Mouse (Mus musculus): ENCODE measurements around the gene Gucy1b1.
A peak's percentile ranks its signal among the peaks of the same experiment; 100 is the strongest.

Gene Gucy1b1

DNA sequence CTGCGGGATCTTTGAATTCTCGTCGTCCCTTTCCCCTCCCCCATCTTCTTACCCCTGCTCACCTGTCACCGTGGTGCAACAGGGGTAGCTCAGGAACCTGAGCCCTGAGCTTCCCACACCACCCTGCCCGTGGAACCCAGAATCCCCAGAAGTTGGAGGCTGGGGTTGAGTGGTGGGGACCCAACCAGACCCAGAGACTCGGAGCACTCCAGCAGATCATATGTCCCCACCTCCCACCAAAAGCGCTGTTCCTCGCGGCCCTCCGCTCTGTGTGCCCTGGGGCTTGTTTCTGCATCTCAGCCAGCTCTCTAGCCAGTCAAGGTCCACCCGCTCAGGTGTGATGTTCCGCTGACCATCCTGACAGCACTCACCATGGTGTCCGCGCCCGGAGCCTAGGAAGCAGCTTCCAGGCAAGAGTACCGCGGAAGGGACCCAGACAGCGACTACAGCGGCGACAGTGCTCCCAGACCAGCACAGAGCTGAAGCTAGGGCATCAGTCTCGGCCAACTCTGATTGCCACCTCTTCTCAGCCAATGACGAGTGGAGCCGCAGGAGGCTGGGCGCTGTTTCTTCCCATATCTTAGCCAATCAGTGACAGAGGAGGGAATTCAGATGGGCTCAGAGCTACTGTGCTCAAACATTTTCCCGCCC lies at the start of gene Gucy1b1:
Gene Gucy1b1, minus strand, starts transcription at position 489 of the 651 bp plus-strand sequence.
- peak; percentile 15 to 60 for DNase-seq (ENCODE audit: low spot score in 2 of 2)

DNA sequence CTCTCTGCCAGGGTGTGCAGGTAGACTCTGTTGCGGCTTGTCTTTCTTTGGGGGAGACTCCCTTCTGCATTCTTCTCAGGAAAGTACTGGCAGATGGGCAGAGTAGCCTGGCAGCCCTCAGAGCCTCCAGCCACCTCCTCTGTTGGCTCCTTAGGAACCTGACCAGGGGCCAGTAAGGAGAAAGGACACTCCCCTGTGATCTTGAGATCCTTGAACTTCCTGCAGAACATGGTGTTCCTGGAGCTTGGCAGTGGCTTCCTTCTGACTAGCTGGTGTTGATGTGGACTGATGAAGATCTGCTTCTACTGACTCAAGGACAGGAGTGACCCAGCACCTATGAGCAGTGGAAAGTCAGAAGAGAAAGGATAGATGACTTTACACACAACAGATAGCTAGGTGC lies 44.4 kb upstream of the Gucy1b1 start:
- DNase-seq (ENCODE audit: low spot score in 2 of 2): no peak

DNA sequence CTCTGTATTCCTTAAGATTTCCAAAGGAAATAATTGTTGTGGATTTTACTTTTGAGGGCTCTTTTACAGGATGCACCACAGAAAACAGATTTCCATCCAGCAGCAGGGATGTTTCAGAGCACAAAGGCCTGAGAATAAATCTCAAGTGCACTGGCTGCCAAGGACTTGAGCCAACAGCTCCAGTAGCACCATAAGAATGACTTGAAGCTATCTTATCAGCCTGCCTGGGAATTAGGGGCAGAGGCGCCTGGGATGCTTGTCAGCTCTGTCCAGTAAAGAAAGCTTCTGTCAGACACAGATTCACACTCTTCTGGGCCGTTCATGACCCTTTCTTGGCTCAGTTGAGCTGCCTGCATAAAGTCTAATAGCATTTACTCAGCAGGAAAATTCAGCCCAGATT lies 38.0 kb upstream of the Gucy1b1 start:
- no peak for DNase-seq (ENCODE audit: low spot score in 2 of 2)

DNA sequence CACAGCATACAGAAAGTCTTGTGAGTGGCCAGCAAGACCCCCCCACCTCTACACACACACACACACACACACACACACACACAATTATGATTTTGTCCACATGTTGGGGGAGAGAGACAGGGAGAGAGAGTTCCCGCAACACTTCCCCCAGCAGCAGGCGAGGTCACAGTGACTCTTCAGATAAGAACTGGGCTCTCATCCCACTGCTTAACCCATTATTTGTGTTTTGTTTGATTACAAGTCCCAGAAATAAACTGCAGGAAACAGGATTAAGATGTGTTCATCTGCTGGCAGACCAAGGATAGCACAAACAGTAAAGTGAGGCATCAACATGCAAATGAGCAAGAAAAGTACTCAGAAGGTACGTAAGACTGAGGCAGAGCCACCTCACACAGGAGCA lies 37.5 kb upstream of the Gucy1b1 start:
- no peak for DNase-seq (ENCODE audit: low spot score in 2 of 2)

DNA sequence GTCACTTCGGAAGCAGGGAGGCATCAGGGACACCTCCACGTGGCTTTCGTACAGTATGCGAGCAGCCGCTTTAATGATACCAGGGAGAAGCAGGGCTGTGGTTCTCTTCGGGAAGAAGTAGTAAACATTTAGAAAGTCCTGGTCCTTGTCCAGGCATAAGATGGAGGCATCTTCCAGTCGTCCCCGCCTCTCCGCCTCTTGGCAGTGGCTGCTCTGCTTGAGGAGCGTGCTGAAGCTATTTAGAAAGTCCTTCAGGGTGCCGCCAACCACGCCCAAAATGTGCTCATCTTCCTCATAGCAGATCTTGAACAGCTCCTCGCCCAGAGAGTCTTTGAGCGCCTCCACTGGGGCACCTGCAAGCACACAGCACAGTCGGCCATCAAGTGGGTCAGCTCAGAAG lies 34.5 kb upstream of the Gucy1b1 start:
- DNase-seq (ENCODE audit: low spot score in 2 of 2): no peak

DNA sequence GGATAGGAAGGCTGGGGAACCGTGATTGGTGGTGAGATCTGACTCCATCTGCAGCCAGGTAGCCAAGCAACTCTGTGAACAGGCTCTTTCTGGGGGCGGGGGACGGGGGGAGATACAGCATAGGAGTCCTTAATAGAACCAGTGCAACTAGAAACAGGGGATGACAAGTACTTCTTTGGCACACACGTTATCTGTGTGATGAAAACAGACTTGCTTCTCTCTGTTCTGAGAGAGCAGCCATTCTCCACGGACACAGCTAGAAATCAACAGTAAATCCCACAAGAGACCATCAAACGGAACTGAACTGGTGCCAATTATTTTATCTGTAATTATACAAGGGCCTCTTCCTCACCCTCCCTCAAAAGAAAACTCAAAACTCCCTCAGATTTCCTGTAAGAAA lies 29.7 kb upstream of the Gucy1b1 start:
- no peak for DNase-seq (ENCODE audit: low spot score in 2 of 2)

DNA sequence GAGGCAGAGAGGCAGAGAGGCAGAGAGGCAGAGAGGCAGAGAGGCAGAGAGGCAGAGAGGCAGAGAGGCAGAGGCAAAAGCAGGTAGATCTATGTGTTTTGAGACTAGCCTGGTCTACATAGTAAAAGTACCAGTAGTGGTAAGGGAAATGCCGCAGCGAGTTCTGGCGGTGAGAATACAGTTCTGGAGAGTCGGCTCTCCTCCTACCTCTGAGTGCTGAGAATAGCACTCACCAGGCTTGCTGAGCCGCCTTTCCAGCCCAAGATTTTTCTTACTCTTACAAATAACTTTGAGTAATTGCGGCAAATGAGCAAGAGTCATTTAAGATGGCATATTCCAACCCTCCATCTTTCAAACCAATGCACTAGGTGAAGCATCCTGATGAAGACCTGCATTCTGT lies 24.6 kb upstream of the Gucy1b1 start:
- DNase-seq (ENCODE audit: low spot score in 2 of 2): no peak

DNA sequence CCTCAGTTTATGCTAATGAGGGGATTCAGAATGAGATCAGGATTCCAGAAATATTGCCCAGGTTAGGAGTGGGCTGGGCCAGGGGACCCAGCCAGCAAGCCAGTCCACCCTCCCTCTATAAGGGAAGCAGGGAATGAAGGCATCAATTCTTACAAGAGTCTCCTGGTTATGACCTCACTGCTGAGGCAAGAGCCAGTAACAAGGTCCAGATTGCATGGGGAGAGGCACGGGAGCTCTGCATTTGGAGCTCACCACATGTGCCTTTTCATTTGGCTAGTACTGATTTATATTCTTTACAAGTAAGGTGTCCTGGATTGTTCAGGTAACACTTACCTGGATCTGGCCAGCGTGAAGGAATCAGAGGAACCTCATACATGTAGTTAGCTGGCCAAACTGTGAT lies 22.3 kb upstream of the Gucy1b1 start:
- DNase-seq (ENCODE audit: low spot score in 2 of 2): no peak

DNA sequence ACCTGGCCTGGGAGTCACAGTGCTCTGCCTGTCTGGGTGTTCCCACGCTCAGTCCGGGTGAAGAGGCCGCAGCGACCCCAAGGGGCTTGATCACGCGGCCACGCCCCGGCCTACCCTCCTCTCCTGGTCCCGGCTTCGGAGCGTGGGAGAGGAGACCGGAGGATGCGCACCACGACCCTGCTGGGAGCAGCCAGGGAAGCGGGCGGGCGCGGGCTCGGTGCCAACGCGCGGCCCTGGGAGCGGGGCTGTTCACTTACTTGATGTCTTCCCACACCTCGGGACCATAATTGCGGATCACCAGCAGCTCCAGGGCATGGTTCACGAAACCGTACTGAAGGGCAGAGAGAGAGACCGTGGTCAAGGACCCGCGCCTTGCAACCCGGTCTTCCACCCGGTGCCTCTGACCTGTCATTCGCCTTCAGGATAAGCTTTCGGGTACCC lies 728 bp downstream of the Gucy1b1 start:
- peak; percentile 15 to 63 for DNase-seq (ENCODE audit: low spot score in 2 of 2)

DNA sequence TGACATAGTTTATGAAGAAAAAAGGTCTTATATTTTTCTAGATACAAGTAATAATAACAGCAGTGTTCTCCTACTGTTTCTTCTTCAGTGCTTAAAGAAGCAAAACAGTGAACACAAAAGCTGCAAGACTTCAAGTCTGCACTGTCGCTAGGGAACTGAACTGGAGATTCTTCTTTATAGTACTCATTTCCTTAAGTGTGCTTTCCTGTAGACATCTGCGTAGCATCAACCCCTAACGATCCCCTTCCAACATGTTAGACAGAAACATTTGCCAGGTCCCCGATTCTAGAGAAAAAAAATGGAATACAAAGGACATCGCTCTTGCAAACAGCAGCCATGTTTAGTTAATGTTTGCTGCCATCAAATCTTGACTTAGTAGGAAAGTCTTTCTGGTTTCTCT lies 6.7 kb downstream of the Gucy1b1 start:
- DNase-seq (ENCODE audit: low spot score in 2 of 2): no peak

DNA sequence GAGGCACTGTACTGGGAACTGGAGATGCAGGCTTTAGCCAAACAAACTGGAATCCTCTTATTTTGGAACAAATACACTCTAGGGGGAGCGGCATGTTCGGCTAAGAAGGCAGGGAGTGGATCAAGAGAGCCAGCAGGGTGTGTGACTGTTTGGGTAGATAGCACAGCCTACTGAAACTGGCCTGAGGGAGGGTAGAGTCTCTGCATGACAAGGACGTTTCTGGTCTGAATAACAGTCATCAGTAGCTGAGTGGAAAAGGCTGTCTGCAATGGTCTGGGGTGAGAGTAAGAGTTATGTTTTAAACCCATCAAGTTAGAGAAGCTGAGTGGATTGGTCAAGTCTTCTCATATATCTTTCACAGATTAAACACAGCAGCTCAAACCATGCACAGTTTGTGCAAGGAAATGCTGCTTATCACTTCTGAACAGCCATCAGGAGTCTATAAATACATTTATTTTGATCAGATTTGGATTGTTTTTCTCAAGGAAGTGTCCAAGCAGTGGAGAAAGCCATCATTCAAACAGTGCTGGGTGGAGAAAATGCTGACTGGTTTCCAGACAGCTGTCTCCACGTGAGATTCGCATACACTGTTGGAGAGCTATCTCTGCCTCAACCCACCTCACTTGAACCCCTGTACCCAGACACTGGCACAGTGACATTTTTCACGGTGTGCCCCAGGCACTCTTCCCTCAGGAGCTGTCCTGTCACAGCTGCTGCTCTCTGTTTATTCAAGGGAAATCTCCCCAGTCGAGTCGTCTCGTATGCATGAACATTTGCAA lies 12.9 kb downstream of the Gucy1b1 start:
- DNase-seq (ENCODE audit: low spot score in 2 of 2): no peak

DNA sequence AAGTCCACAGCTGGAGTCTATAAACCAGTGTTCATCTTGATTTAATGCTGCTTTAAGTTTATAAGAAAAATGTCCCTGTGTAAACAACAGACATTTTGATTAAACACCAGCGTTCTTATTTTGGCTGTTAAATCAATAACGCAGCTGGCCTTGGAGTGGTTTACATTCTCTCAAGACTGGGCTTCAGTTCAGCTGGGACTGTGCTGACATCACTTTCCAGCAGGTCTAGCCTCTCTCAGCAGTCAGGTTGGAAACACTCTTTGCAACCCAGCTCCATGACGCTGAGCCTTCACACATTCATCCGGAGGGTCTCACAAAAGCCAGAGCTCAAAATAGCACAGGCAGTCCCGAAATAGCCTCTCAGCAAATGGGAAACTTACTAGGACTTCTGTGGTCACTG lies 17.3 kb downstream of the Gucy1b1 start:
- no peak for DNase-seq (ENCODE audit: low spot score in 2 of 2)

DNA sequence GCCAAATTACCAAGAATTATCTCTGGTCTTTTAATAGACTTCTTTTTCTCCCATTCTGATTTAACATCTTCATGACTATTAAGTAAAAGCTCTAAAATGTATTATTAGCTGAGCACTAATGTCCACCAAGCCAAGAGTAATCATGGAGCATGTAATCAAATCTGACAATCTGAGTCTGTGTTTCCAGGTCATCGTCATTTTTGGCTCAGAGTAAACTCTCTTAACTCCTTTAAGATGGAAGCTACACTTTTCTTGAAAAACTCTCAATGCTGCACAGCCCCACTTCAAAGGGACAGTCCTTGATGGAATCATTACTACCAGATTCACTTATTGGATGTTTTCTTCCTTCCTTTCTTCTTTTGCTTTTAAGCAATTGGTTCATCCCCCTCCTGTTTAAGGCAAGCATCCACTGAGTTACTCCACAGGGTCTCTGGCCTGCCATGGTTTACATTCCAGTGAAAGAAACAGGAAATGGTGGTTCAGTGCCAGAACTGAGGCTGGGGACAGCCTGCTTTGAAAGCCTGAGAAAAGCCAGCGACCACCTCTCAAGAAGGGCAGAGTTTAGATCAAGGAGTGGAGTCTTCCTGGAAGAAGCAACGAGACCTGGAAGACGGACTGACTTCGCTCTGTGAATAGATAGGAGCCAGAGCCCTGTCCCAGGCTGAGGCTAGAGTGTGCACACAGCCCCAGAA lies 20.1 kb downstream of the Gucy1b1 start:
- no peak for DNase-seq (ENCODE audit: low spot score in 2 of 2)

DNA sequence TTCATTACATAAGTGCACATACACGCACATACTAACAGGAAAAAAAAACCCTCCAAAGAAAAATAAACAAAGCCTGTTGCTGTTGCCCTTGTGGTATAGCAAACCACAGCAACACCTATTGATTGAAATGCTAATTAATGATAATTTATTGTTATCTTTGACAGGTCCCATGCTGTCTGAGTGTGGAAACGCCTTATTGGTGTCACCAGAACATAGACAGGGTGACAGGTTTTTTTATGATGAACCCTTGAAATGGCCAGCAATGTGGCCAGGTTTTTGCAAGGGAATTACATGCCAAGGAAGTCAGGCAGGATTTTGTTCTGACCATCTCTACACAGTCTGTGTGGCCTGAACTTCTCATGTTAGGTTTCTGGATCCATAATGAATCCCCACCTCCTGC lies 22.5 kb downstream of the Gucy1b1 start:
- no peak for DNase-seq (ENCODE audit: low spot score in 2 of 2)

DNA sequence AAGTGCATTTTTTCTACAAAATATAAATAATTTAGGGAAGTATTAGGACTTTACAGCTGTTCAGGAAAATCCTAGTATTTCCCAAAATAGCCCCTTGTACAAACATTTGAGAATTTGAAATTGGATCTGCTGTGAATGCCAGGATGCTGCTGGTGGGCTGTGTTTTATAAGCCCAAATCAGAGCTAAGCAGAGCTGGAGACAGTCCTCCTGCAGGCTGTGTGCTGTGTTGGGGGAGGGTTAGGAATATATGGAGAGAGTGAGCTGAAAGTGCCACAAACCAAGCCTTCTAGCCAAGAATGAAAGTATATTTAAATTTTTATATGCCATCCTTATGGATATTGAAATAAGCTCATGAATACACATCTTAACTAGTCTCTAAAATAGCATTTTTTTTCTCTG lies 23.0 kb downstream of the Gucy1b1 start:
- DNase-seq (ENCODE audit: low spot score in 2 of 2): no peak

DNA sequence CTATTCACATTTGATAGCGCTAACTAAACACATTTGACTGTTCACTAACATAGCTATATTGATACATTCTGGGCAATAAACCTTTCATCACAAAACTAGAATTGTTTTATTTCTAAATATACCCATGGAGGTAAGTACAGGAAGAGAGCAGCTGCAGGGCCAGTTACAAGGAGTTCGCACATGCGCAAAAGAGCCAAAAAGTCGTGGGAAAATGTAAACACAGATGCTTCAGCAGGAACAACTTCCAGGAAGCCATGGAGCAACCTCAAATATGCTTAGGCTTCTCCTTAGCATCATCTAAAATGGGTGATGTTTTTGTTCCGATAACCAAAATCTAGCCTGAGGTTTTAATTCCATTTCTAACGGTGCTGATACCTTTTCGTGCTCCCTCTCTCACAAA lies 25.8 kb downstream of the Gucy1b1 start:
- DNase-seq (ENCODE audit: low spot score in 2 of 2): no peak

DNA sequence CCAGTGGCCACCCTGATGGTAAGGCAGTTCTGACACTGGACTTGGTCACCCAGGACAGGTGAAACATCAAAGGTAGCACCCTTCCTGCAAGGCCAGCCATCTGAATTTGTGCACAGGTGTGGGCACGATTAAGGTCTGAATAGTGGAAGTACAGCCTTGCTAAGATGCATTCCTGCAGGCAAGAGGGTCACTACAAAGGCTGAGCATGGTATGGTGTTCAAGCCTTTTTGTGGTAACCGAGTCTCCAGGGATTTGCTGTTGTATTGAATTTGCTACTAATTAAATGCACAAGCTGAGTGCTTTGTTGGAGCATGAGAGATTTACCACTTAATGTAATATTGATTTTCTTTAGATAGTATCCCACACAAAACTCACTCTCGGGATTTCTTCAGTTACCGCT lies 26.4 kb downstream of the Gucy1b1 start:
- no peak for DNase-seq (ENCODE audit: low spot score in 2 of 2)

DNA sequence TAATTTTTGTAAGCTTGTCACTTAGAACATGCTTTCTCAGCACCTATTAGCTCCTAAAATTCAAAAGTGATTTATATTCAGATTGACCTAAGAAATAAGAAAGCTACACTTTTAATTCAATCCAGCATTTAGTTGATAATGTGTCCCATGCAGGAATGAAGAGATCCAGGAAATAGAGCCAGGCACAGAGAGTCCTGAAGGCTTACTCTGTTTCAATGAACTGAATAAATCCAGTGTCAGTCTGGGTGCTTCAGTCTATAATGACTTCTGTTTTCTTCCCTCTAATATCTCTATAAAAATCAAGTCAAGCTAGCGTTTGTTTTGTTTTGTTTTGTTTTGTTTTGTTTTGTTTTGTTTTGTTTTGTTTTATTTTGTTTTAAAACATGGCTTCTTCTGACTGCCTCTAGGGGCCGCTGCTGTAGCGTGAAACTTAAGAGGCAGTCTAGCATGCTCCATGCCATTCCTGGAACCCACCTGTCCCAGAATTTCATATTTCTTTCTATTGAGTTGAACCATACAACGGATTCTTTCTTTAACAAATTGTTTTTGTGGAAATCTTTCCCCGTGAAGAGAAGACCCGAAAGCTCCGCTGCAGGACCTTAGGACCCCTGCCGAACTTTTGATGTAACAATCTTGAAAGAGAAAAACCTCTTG lies 27.3 kb downstream of the Gucy1b1 start:
- DNase-seq (ENCODE audit: low spot score in 2 of 2): no peak

DNA sequence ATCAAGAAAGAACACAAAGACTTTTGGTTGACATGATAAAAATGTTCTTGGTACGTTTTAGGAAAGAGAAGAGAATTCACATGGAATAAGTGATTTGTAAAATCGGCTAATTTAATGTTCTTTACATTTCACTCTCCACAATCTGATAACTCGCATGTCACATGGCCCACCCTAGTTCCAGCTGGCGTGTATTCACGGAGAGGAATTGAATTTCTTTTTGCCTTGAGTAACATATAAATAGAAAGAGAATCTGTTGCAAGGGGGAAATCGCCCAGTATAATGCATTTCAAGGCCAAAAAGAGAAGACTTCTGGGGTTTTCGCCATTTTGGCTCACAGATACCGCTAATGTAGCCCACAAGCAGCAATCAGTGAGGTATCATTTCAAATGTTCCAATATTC lies 28.4 kb downstream of the Gucy1b1 start:
- no peak for DNase-seq (ENCODE audit: low spot score in 2 of 2)

DNA sequence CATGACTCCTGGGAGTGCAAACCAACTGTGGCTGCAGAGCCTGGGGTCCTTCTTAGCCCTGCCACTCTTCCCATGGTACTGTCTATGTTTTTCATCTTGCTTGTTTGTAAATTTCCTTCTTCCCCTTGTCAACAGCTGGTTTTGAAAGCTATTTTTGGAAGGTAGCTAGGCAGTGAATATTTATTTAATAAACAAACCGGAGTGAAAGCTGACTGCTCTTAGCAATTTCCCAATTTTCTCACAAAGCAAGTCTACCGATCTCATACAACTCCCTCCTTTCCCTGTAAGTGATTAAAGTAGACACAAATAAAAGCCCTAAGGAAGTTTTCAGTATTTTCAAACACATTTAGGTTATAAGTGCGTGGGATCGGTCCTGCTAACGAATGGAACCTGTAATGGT lies 29.6 kb downstream of the Gucy1b1 start:
- DNase-seq (ENCODE audit: low spot score in 2 of 2): no peak

DNA sequence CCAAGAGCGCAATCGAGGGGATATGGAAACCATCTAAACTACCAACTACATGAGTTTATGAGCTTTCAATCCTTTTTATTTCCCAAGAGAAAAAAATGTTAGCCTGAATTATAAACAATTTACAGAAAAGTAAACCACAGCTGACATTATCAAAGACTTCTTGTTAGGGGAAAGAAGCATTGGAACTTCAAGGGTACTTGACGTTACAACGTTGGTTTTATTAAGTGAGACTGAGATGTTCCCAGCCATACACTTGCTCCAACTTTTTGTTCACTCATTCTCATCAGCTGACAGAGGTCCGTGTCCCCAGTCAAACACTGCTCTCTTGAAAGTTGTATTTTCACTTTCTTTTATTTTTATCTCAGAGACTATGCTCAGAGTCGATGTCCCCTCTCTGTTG lies 30.8 kb downstream of the Gucy1b1 start:
- DNase-seq (ENCODE audit: low spot score in 2 of 2): no peak

DNA sequence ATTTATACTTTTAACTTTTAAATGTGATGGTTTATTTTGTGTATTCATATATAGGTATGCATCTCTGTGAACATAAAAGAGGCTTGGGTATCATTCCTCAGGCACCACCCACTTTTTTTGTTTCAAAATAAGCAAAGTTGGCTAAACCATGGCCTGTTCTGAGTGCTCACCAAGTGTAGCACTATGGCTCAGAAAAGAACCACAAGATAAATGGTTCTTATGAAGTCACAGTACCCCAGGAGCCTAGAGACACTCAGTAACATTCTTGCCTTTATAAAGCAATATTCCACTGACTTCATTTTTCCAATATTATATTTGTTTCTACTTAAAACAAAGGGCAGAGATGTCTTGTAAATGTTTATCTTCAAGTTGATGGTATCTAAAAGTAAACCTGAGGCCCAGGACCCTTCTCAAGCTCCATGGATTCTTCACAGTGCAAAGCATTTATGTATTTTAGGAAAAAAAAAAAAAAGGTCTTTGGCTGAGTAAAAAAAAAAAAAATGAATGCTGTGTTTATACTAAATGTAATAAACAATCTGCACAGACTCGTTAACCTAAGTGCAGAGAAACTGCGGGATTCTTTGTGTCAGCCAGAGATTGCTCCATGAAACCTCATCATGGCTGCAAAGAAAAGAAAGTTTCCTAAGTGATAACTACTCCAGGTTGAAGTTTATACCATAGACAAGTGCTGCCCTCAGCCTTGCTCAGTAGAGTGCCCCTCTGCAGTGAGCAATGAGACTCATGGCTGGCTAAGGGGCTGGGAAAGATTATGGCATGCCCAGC lies 38.0 kb downstream of the Gucy1b1 start:
- DNase-seq (ENCODE audit: low spot score in 2 of 2): no peak

Data from spleen, postnatal 4 days (tissue).